Mouse (Mus musculus) layer of hippocampus, adult 8-10 months (tissue): ENCODE data around the gene Tmem208. TPM values are rescaled to one million over a fixed set of nuclear protein-coding genes. Genes with fewer than 3 reads are reported as not detected.

ENCODE experiments used
- DNase-seq, 2 experiments: peaks; one replicate each; pipeline ENCODE4 v3.0.0; 2022; ENCODE audit warnings: low spot score in 2 of 2
- microRNA-seq, 2 experiments: library from miRNA; unstranded; fragments of <30 nt; microRNA quantifications; one replicate each; pipeline ENCODE4 v1.2.0; 2022
- total RNA-seq, 4 experiments: library from RNA; stranded (reverse); gene quantifications; 2 replicates each; pipeline ENCODE4 v1.2.4; 2022

Tmem208 gene
- total RNA-seq, 4 experiments from 2014 or later: 40.2 to 47.2 (median 43.3) TPM

DNA sequence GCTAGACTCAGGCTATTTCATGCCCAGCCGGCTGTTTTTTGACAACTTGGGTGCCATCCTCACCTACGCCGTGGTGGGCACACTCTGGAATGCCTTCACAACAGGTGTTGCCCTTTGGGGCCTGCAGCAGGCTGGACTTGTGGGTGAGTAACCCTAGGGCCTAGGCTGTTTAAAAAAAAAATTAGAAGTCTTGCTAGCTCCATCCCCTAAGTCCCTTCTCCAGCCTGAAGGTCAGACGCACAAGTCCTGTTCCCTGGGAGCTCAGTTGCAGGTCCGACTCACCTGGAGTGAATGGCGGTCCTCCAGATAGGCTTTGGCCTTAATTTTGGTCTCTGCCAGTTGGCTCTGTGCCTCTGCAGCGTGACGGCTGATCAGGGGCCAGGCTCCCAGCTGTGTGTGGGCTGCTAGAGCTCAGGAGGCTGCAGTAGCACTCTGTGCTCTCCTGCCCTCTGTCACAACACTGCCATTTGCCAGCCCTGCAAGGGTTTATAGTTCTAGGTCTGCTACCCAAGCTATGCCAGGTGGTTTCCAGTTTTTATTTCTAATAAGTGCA, 27.5 kb downstream of the Tmem208 start:
- DNase-seq: no peak

- DNase-seq: no peak
Measured at GRCm38 (mm10) chr8:105354549-105354948, 28.4 kb downstream of the Tmem208 start.

DNA sequence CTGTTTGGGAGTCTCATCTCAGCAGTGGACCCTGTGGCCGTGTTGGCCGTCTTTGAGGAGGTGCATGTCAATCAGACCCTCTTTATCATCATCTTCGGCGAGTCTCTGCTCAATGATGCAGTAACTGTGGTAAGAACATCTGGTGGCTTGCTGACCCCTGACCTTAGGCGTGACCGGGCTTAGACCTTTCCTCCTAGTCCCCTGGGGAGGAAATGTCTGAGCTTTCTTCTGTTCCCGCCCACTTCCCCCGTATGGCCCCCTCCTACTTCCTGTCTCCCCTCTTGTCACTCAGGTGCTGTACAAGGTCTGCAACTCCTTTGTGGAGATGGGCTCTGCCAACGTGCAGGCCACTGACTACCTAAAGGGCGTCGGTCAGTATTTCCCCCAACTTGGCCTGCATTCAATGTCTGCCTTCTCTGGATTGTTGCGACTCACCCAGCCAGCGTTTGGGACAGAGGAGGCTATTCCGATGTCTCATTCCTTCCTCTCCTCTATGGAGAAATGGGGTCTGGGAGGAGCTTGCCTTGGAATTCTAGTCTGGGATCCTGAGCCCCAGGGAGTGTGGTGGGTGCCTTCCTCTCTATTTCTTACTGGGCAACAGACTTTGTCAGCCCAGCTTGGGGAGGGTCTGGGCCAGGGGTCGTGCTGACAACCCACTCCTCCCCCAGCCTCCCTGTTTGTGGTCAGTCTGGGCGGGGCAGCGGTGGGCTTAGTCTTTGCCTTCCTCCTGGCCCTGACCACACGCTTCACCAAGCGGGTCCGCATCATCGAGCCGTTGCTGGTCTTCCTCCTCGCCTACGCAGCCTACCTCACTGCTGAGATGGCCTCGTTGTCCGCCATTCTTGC, 29.2 kb downstream of the Tmem208 start:
- no peak for DNase-seq

- DNase-seq: no peak
Measured at GRCm38 (mm10) chr8:105356681-105357080, 30.5 kb downstream of the Tmem208 start.

DNA sequence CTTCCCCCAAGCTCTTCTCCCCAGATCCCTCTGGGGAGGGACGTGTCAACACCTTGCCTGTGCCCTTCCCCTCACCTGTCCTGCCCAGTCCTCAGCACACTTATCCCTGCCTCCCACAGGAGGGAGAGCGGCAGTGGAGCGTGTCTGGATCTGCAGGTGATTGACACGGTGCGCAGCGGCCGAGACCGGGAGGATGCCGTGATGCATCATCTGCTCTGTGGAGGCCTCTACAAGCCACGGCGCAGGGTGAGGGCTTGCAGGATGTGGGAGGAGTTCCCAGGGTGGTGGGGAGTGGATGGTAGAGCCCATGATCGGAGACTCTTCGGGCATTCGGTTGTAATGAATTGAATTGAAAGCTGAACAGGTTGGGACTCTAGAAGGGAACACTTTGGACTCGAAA, 33.1 kb downstream of the Tmem208 start:
- no peak for DNase-seq

GRCm38 (mm10) chr8:105359646-105360045, 33.5 kb downstream of the Tmem208 start:
- no peak for DNase-seq

GRCm38 (mm10) chr8:105361751-105362702, 35.9 kb downstream of the Tmem208 start:
- no peak for DNase-seq

DNA sequence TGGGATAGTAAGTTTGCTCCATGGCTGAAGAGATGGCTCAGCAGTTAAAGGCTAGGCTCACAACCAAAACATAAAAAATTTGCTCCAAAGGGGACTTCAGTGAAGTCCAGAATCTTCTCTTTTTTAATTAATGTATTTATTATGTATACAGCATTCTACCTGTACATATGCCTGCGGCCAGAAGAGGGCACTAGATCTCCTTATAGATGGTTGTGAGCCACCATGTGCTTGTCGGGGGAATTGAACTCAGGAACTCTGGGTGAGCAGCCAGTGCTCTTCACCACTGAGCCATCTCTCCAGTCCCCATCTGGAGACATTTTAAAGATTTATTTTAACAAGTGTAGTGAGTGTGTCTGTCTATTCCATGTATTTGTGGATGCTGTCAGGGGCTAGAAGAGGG, 41.0 kb downstream of the Tmem208 start:
- no peak for DNase-seq

GRCm38 (mm10) chr8:105372473-105372872, 46.3 kb downstream of the Tmem208 start:
- DNase-seq: no peak

GRCm38 (mm10) chr8:105373032-105373431, 46.9 kb downstream of the Tmem208 start, which contains the start of gene Plekhg4:
Gene Plekhg4, plus strand, starts transcription at chr8:105373274.
- no peak for DNase-seq

- DNase-seq: no peak
Measured at GRCm38 (mm10) chr8:105374513-105374966, 48.4 kb downstream of the Tmem208 start.

DNA sequence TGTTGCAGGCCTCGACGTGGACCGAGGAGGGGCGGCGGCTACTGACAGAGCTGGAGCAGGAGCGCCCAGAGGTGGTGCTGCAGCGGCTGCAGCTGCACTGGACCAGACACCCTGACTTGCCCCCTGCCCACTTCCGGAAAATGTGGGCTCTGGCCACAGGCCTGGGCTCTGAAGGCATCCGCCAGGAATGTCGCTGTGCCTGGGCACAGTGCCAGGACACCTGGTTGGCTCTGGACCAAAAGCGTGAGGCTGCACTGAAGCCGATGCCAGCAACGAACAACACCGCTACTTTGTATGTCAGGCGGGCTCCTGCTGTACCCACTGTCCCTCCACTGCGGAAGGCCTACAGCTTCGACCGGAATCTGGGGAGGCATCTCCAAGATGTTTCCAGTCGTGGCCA, 52.5 kb downstream of the Tmem208 start:
- no peak for DNase-seq

- DNase-seq: no peak
Measured at GRCm38 (mm10) chr8:105380308-105380707, 54.2 kb downstream of the Tmem208 start.

GRCm38 (mm10) chr8:105384070-105384469, 57.9 kb downstream of the Tmem208 start:
- DNase-seq: no peak

Small RNAs within 50 kb of the gene (microRNA-seq; reads per million reads assigned to microRNA genes)
- gene Gm27320 (0 reads per million in 2 experiments), gene Mir328 (12,191 to 16,863 reads per million in 2 experiments)

Other genes starting within 250 kb of the Tmem208 start
- not detected for gene Ces3b, start 242.6 kb upstream of the Tmem208 start, total RNA-seq
- not detected for gene Ces4a, start 194.6 kb upstream of the Tmem208 start, total RNA-seq
- gene Cbfb, start 155.7 kb upstream of the Tmem208 start, total RNA-seq: 10 to 100 TPM; 19.5 to 27.1 (median 23.1) TPM
- 10 to 100 TPM; 34.1 to 38.6 (median 36.6) TPM for gene D230025D16Rik, start 101.2 kb upstream of the Tmem208 start, total RNA-seq
- gene B3gnt9, start 71.2 kb upstream of the Tmem208 start, total RNA-seq: 1 to 10 TPM; 3.0 to 4.0 (median 3.8) TPM
- gene Tradd, start 61.7 kb upstream of the Tmem208 start, total RNA-seq: 10 to 100 TPM in 1 of 4 experiments, 1 to 10 TPM in 3; 9.2 to 10.1 (median 9.8) TPM
- gene Fbxl8, start 61.7 kb upstream of the Tmem208 start, total RNA-seq: 1 to 10 TPM; 1.2 to 1.5 (median 1.5) TPM
- 10 to 100 TPM; 10.6 to 12.9 (median 12.0) TPM for gene Hsf4, start 56.6 kb upstream of the Tmem208 start, total RNA-seq
- 10 to 100 TPM in 2 of 4 experiments, 1 to 10 TPM in 2; 8.2 to 14.0 (median 11.6) TPM for gene Nol3, start 50.2 kb upstream of the Tmem208 start, total RNA-seq
- gene 4931428F04Rik, start 36.5 kb upstream of the Tmem208 start, total RNA-seq: 10 to 100 TPM; 20.4 to 25.4 (median 21.7) TPM
- gene Exoc3l, start 30.3 kb upstream of the Tmem208 start, total RNA-seq: 1 to 10 TPM in 2 of 4 experiments, under 1 TPM in 2; 0.89 to 2.1 (median 1.0) TPM
- 10 to 100 TPM; 36.4 to 38.9 (median 37.6) TPM for gene E2f4, start 28.7 kb upstream of the Tmem208 start, total RNA-seq
- 1 to 10 TPM in 2 of 4 experiments, under 1 TPM in 2; 0.63 to 2.3 (median 1.4) TPM for gene Elmo3, start 20.8 kb upstream of the Tmem208 start, total RNA-seq
- gene Lrrc29, start 76 bp upstream of the Tmem208 start, total RNA-seq: 10 to 100 TPM in 1 of 4 experiments, 1 to 10 TPM in 3; 6.7 to 10.1 (median 8.7) TPM
- 1 to 10 TPM; 2.4 to 6.3 (median 5.2) TPM for gene Fhod1, start 21.6 kb downstream of the Tmem208 start, total RNA-seq
- 10 to 100 TPM; 13.9 to 15.4 (median 14.4) TPM for gene Slc9a5, start 22.5 kb downstream of the Tmem208 start, total RNA-seq
- 1 to 10 TPM in 2 of 4 experiments, under 1 TPM in 2; 0.70 to 1.8 (median 0.95) TPM for gene Plekhg4, start 46.9 kb downstream of the Tmem208 start, total RNA-seq
- gene Kctd19, start 87.1 kb downstream of the Tmem208 start, total RNA-seq: not detected
- 1 to 10 TPM in 2 of 4 experiments, under 1 TPM in 2; 0.73 to 1.4 (median 1.1) TPM for gene Lrrc36, start 87.2 kb downstream of the Tmem208 start, total RNA-seq
- 10 to 100 TPM; 42.2 to 55.5 (median 47.9) TPM for gene Tppp3, start 145.2 kb downstream of the Tmem208 start, total RNA-seq
- 10 to 100 TPM; 35.1 to 41.2 (median 40.8) TPM for gene Zdhhc1, start 170.5 kb downstream of the Tmem208 start, total RNA-seq
- gene Hsd11b2, start 192.4 kb downstream of the Tmem208 start, total RNA-seq: not detected
- 100 to 1,000 TPM; 258 to 301 (median 285) TPM for gene Atp6v0d1, start 239.7 kb downstream of the Tmem208 start, total RNA-seq